Mouse (Mus musculus) myocyte (in vitro differentiated cells): ENCODE results near the gene Cyp26c1.

ENCODE experiments used
- CEBPB ChIP-seq: IDR thresholded peaks from 2 replicates; pipeline ENCODE4 v1.6.1; 2011; ENCODE audit warnings: mild to moderate bottlenecking, moderate library complexity; ENCODE audit not compliant: poor library complexity, insufficient read depth, severe bottlenecking
- E2F4 ChIP-seq: IDR thresholded peaks from one replicate; pipeline ENCODE4 v1.6.1; 2011; ENCODE audit warnings: mild to moderate bottlenecking, control low read depth, moderate library complexity; ENCODE audit not compliant: insufficient read depth
- MAX ChIP-seq: IDR thresholded peaks from one replicate; pipeline ENCODE4 v1.6.1; 2011; ENCODE audit warnings: low read depth, mild to moderate bottlenecking, control low read depth
- MYOD1 ChIP-seq, 3 experiments: IDR thresholded peaks; one replicate each; pipeline ENCODE4 v1.6.1; 2011; ENCODE audit warnings: control low read depth in 2 of 3, low read depth in 2 of 3, mild to moderate bottlenecking in 2 of 3, moderate library complexity in 1 of 3; ENCODE audit not compliant: insufficient read length in 2 of 3, control insufficient read depth in 1 of 3
- POLR2A ChIP-seq: IDR thresholded peaks from one replicate; pipeline ENCODE4 v1.6.1; 2011; ENCODE audit warnings: low read depth, mild to moderate bottlenecking, control low read depth, moderate library complexity; ENCODE audit not compliant: insufficient read length
- POLR2AphosphoS2 ChIP-seq: IDR thresholded peaks from one replicate; pipeline ENCODE4 v1.6.1; 2011; ENCODE audit warnings: low read depth, control low read depth; ENCODE audit not compliant: insufficient read length
- REST ChIP-seq: IDR thresholded peaks from one replicate; pipeline ENCODE4 v1.6.1; 2011; ENCODE audit warnings: mild to moderate bottlenecking, control low read depth, moderate library complexity; ENCODE audit not compliant: insufficient read depth, insufficient read length
- SRF ChIP-seq: IDR thresholded peaks from one replicate; pipeline ENCODE4 v1.6.1; 2011; ENCODE audit warnings: low read depth; ENCODE audit not compliant: control insufficient read depth, insufficient read length
- TCF12 ChIP-seq: IDR thresholded peaks from one replicate; pipeline ENCODE4 v1.6.1; 2011; ENCODE audit warnings: mild to moderate bottlenecking, control low read depth; ENCODE audit not compliant: poor library complexity, insufficient read depth, severe bottlenecking
- USF1 ChIP-seq: IDR thresholded peaks from one replicate; pipeline ENCODE4 v1.6.1; 2011; ENCODE audit warnings: low read depth, mild to moderate bottlenecking, control low read depth, moderate library complexity

DNA sequence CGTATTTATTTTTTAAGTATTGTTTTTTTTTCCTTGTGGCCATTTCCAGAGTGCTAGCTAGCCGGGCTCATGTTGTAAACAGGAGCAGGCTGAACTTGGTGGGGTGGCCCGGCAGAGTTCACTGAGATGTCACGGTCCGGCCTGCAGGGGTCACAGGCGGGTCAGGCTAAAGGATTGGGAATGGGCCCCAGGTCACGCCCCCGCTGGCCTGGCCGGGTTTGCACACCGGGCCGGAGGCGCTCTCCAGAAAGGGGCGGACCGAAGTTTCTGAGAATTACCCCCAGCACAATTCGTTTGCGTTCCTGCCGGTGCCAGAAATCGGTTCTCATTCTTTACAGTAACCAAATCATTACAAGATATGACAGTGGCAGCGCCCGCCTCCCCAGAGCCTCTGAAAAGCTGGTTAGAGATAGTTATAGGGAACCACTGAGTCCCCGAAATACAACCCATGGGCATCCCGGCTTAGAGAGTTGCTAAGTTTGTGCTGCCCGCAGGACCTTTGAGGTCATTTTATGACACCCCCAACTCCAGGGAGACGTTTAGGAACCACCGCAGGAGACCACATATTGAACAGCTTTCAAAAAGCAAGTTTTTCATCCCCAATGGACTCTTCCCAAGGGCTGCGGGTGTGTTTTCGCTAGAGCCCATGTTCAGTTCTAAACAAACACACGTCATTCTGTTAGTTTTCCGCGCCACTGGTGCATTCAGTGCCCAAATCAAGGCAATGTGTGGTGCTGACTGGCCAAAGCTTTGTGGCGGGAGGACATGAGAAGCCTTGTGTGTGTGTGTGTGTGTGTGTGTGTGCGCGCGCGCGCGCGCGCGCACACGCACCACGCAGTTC is 10.6 kb downstream of the Cyp26c1 start:
- TF ChIP-seq POLR2A = no peak
- no peak for TF ChIP-seq POLR2AphosphoS2
- no peak for TF ChIP-seq REST
- no peak for TF ChIP-seq SRF
- TF ChIP-seq MYOD1 (IDR thresholded peaks at IDR 0.05; ENCODE audit: control insufficient read depth in 1 of 3, insufficient read length in 2 of 3, low read depth in 2 of 3) = no peak
- TF ChIP-seq MAX = no peak
- no peak for TF ChIP-seq TCF12
- no peak for TF ChIP-seq CEBPB
- TF ChIP-seq E2F4 = no peak
- TF ChIP-seq USF1 = no peak
